Mouse (Mus musculus): ENCODE results near the gene Gfm2.

DNA sequence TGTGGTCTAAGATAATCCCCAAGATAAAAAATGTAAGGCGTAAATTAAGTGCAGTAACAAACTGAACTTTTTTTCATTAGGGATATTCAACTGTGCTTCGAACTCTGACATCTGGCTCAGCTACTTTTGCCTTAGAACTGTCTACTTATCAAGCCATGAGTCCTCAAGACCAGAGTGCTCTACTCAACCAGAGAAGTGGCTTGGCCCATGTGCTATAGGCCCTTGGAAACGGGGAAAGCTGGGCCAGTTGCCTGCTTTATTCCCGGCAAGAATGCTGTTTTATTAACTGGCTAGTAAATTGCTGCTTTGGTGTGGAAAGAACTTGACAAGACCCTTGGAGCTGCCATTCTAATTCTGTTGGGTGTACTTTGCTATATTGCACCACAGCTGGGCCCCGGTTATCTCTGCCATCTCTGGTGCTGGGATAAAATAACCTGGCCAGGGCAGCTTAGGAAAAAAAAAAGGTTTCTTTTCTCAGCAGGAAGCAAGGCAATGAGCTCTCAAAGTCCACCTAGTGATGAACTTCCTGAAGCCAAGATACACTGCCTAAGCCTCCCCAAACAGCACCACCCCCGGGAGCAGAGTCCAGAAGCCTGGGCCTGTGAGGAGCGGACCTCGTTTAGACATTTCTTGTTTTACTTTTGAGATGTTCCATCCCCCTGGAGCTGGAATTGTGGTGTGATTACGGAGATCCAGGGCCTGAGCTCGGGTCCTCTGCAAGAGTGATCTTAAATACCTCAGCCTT, 38.0 kb downstream of the Gfm2 start:
- TF ChIP-seq CTCF (IDR thresholded peaks at IDR 0.05; ENCODE audit: low read depth) (no peak), EP300 (IDR thresholded peaks at IDR 0.05; ENCODE audit: low read depth) (no peak)
